Mouse (Mus musculus) kidney, adult 9 months (tissue): ENCODE results near the gene Lcmt1.

ENCODE experiments used
- DNase-seq: peaks from one replicate; pipeline ENCODE4 v3.0.0; 2022

Lcmt1 gene

GRCm38 (mm10) chr7:123462070-123462501 lies 92.5 kb downstream of the Lcmt1 start, which contains the start of gene Aqp8:
TSS of gene Aqp8 (plus strand) at chr7:123462291.
- peak; percentile 88 for DNase-seq

GRCm38 (mm10) chr7:123463569-123463968 lies 94.0 kb downstream of the Lcmt1 start:
- no peak for DNase-seq

GRCm38 (mm10) chr7:123465692-123466387 lies 96.3 kb downstream of the Lcmt1 start:
- peak; percentile 88 for DNase-seq

GRCm38 (mm10) chr7:123467961-123468360 lies 98.4 kb downstream of the Lcmt1 start:
- DNase-seq: no peak
